Mouse (Mus musculus) adrenal gland, adult (tissue): Measurements from ENCODE around the gene Riox1.
A peak's percentile ranks its signal among the peaks of the same experiment; 100 is the strongest.
"Not testable (repeated sequence)": the region's sequence is repeated elsewhere in the genome, so short reads cannot be mapped to it uniquely, and the experiment has no call there.

ENCODE experiments used
- DNase-seq, 2 experiments: peaks; one replicate each; pipeline ENCODE4 v3.0.0; 2022 to 2023; ENCODE audit warnings: low spot score in 1 of 2; ENCODE audit not compliant: inconsistent age in 2 of 2

Riox1 gene

DNA sequence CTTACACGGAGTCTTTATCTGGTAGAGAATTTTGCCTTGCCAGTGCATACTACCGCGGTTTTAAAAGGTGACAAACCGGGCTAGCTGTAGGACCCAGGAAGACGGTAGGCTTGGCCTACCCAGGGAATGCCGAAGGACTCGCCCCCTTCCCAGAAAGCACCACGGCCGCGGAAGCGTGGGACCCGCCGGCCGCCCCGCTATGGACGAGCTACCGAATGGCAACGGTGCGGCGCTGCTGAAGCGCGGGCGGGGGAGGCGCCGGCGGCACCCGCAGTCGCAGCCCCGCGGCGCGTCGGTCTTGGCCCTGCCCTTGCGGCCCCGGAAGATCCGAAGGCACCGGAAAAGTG lies at the start of gene Riox1:
Riox1 (plus strand) TSS at position 116 of the 347 bp plus-strand sequence.
- DNase-seq, result peak; percentile 89 to 95

DNA sequence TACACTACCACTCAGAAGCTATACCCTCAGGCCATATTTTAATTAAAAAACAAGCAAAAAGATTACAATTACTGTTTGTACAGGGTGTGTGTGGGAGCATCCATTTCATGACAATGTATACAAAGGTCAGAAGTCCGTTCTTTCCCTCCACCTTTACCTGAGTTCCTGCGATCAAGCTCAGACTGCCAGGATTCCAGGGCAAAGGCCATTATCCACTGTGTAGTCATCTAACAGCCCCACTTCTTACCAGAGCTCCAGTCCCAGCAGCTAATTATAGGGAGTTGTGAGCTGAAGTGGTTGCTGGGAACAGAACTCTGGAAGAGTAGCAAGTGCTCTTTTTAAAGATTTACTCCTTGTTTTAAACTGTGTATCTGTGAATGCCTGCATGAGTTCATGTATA lies 40.0 kb upstream of the Riox1 start:
- DNase-seq, result no peak

DNA sequence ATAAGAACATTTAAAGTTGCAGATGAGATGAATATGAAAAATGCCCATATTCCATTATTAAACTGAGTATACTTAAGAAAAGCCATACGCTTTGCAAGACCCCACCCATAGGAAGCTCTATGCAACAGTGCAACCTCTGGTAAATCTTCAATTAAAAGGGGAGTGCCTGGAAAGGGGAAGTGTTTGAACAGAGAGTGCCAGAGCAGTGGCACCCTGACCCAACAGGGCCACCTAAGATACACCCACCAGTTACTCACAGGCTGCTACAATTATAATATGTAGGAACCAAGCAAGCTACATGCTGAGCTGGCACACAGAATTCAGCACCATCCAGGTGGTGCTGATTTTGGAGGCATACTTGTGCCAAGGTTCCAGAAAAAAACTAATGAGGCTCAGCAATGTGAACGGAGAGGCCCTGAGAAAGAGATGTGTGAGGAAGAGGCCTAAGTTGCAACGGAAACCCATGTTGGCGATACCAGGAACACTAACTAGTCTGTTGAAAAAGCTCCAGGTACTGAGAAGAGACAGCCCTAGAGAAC lies 36.1 kb upstream of the Riox1 start:
- DNase-seq, result no peak

DNA sequence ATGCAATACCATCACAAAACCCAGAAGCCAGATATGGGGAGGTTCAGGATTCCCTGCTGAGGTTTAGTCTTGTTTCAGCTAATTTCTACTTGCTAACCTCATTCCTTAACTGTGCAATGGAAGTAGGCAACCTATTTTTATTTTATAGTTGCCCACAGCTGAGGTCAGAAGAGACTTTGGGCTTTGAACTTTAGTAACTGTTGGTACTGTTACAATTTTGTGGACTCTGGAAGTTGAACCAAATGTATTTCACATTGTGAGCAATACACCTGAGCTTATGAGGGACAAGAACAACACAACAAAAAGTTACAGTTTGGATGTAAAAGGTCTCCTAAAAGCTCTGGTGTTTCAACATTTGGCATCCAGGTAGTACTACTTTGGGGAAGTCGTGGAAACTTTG lies 35.6 kb upstream of the Riox1 start:
- DNase-seq, result no peak

GRCm38 (mm10) chr12:83916884-83917283 lies 33.5 kb upstream of the Riox1 start:
- peak; percentile 15 to 55 for DNase-seq

- DNase-seq, result peak; percentile 59 to 75
These were observed 29.5 kb upstream of the Riox1 start for GRCm38 (mm10) chr12:83920721-83921441.

DNA sequence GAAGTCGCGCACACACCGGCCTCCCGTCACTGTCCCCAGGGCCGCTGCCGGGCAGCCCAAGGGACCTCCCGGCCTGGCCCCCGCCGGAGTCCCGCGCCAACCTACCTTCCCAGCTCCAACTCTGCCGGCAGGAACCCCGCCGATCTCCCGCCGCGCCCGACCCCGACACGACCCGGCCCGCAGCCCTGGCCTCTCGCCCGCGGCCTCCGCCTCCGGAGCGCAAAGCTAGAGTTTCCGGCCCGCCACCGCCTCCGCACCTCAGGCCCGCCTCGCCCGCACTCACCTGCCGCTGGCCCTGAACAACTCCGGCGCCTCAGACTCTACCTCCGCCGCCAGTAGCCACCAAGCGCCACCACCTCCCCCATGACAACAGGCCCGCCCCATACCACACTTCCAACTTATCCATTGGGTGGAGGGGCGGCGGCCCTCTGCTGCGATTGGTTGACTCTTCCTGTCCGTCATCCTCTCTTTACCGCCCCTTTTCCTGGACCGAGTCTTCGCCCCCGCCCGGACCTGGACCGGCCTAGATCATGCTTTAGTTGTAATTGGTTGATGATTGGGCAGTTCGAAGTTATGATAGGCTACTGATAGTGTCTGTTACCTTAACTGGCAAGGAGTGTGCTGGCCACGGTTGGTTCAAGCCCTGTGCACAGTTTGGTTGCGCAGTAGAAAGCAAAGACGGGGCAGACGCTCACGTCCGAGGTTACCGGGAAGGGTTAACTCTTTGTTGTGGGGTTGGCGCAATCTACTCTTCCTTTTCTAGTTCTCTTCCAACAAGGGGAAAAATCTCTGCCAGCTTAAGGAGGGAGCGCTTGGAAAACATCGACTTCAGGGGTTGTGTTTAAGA lies 28.6 kb upstream of the Riox1 start, which contains the start of gene Numb:
Numb (minus strand) TSS at position 400 of the 847 bp plus-strand sequence.
- DNase-seq, result peak; percentile 99 to 100

- DNase-seq, result peak in 1 of 2 experiments; percentile 52
These were observed 27.5 kb upstream of the Riox1 start for GRCm38 (mm10) chr12:83922724-83923485.

DNA sequence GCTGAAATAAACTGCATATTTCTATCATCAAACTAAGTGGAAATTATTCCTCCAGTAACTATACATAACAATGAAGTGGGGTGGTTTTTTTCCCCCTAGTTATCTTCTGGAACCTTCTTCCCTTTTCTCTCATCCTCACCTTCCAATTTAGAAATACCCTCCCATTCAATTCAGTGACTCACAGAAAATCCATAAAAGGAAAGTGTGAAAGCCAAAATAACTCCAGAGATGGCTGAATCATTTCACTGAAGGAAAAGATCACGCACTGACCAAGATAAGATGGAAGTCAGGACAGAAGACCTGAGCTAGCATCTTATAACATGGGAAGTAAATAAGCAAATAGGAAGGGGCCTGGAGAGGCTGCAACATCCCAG lies 26.9 kb upstream of the Riox1 start:
- no peak for DNase-seq

- DNase-seq, result no peak
These were observed 26.1 kb upstream of the Riox1 start for GRCm38 (mm10) chr12:83924332-83924731.

DNA sequence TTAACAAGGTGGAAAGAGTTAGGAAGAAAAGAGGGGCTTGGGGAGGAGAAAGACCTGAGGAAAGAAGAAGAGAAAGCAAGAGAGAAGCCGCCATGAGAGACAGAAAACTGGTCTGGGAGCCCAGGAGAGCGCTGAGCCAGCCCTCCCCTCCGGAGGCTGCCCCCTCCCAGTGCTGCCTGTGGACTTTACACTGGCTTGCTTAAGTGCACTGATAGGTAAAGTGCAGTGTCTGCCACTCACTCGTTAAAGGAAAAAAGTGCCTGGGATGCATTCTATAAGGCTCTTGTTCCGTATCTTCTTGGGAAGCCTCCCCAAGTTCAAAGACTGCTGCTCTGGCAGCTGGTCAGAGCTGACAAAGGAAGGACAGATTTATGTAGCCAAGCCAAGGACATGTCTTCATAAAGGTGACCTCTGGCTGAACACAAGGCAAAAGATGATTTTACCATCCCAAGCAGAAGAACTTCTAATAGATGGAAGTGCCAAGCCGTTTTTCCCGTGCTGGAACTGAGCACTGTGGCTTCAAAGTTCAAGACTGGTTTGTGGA lies 25.2 kb upstream of the Riox1 start:
- peak in 1 of 2 experiments; percentile 51 for DNase-seq

DNA sequence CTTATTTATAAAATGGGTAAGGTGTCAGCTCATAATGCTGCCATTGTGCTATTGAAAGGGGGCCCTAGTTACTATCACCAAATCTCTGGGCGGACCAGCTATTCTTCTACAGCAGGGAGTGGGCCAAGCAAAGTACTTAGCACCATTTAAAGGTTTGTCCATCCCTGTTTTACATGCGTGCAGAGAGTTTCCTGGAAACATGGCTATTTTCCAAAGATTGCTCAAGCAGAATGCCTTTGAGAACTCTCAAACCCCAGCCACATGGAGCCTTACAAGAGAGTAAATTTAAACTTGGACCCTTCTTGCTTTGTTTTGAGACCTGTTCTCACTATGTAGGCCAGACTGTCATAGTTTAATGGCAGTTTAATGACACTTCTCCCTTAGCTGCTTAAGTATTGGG lies 24.3 kb upstream of the Riox1 start:
- no peak for DNase-seq

DNA sequence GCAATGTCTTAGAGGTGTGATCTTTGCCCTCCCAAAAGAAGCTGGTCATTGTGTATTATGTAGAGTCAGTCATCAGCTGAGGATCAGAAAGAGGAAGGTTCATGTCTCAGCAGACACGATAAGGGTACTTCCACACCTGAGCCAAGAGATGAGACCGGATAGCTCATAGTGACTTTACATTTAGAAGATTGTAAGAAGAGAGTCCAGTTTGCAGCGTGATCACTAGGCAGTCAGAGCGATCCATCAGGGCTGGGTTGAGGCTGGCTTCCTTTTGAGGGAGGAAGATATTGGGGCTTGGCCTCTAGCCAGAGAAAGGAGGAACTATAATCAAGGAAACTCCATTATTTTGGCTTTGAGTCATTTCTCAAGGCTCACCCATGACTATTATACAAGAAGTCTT lies 22.7 kb upstream of the Riox1 start:
- DNase-seq, result peak in 1 of 2 experiments; percentile 69

- DNase-seq, result no peak
These were observed 21.1 kb upstream of the Riox1 start for GRCm38 (mm10) chr12:83929186-83929804.

- no peak for DNase-seq
These were observed 12.8 kb upstream of the Riox1 start for GRCm38 (mm10) chr12:83937600-83937999.

DNA sequence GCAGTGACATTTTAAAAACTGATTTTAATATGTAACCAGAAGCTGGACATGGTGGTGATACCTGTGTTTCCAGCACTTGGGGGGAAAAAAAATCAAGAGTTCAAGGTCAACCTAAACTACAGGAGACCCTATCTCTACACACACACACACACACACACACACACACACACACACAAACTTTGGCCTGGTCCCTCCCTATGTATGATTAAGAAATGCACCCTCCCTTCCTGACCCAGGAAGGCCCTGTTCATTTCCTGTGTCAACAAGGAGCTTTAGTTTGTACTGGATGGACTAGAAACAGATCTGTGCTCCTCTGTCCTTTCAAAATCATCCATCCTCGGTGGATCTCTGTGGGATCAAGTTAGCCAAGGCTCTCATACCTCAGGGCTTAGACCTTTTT lies 11.8 kb upstream of the Riox1 start:
- not testable (repeated sequence) for DNase-seq

DNA sequence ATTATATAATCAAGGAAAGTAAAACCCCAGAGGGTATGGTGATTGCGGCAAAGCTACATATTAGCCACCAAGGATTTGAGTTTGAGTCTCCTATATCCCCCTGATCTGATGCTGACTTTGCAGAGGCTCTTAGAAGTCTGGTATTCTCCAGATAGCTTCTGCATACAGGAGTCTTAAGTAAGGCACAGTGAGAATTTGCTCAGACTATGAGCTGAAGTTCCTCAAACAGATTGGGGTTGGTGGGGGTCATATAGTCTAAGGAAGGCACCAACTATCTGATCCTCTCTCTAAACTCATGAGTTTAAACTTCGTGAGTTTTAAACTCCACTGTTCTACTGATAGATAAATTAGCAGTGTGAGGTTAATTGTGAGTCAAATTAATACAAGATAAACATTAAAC lies 11.1 kb upstream of the Riox1 start:
- DNase-seq, result no peak

GRCm38 (mm10) chr12:83940031-83940430 lies 10.4 kb upstream of the Riox1 start:
- no peak for DNase-seq

GRCm38 (mm10) chr12:83941938-83942337 lies 8.5 kb upstream of the Riox1 start:
- no peak for DNase-seq

DNA sequence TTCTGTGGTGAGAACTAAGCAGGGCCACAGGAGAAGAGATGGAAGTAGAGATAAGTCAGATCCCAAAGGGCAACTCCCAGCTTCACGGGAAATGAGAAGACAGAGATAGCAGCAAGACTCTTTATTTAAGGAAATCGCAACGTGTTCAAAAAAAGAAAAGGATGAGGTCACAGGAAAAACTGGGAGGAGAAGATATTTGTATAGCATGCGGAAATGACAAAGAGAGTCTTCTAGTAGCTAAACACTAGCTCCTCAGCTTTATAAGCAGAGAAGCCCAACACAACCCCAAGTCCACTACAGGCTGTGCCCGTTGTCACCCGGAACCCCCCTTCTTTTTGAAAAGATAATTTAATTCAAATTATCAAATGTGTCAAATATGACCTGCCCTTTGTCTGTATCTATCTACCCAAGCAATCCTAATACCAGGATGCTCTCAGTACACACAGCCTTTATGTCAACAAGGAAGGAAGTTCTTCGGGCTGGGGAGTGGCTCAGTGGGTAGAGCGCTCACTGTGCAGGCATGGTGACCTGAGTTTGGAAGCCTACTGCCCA lies 3.1 kb upstream of the Riox1 start:
- no peak for DNase-seq
